Mouse (Mus musculus) stomach, embryonic 16.5 days (tissue): ENCODE measurements around the gene Fam178b. TPM values are rescaled to one million over a fixed set of nuclear protein-coding genes. Genes with fewer than 3 reads are reported as not detected.

ENCODE experiments used
- ATAC-seq: fragments of 200-750 bp; cut with Nextera tagmentation; 2 replicates; pipeline ENCODE4 v1.8.0; 2017; ENCODE audit warnings: moderate number of reproducible peaks, moderate TSS enrichment; ENCODE audit not compliant: insufficient read depth, low FRiP score
- H3K27ac ChIP-seq: fragments of 300-500 bp; sonication (generic); 2 replicates; pipeline ENCODE4 v1.5.1; 2014; ENCODE audit warnings: low read length
- H3K27me3 ChIP-seq: fragments of 300-500 bp; sonication (generic); 2 replicates; pipeline ENCODE4 v1.6.1; 2014; ENCODE audit warnings: low read length, control low read depth, mixed read lengths; ENCODE audit not compliant: control insufficient read depth, insufficient read depth
- H3K36me3 ChIP-seq: fragments of 300-500 bp; sonication (generic); 2 replicates; pipeline ENCODE4 v1.6.1; 2014; ENCODE audit warnings: low read length; ENCODE audit not compliant: control insufficient read depth, insufficient read depth
- H3K4me1 ChIP-seq: fragments of 300-500 bp; sonication (generic); 2 replicates; pipeline ENCODE4 v1.6.1; 2014; ENCODE audit warnings: low read length, control low read depth, mixed read lengths; ENCODE audit not compliant: control insufficient read depth, insufficient read depth
- H3K4me2 ChIP-seq: fragments of 300-500 bp; sonication (generic); 2 replicates; pipeline ENCODE4 v1.6.1; 2014; ENCODE audit warnings: low read depth, low read length, mixed read lengths
- H3K4me3 ChIP-seq: fragments of 300-500 bp; sonication (generic); replicated peaks from 2 replicates; pipeline ENCODE4 v1.5.1; 2014; ENCODE audit warnings: mild to moderate bottlenecking, low read length
- H3K9ac ChIP-seq: fragments of 300-500 bp; sonication (generic); 2 replicates; pipeline ENCODE4 v1.6.1; 2014; ENCODE audit warnings: low read length
- H3K9me3 ChIP-seq: fragments of 300-500 bp; sonication (generic); replicated peaks from 2 replicates; pipeline ENCODE4 v1.6.1; 2016; ENCODE audit warnings: low read length, control low read depth; ENCODE audit not compliant: control insufficient read depth
- WGBS: fragments of 180-500 bp; shearing (Covaris S2); extraction: QIAGEN DNeasy Blood & Tissue Kit; methylation state at CpG from one replicate; pipeline ENCODE4 v1.1.7; 2014; 5-methylcytosine and 5-hydroxymethylcytosine counted together
- polyA plus RNA-seq: library from polyadenylated mRNA; unstranded; fragments of >200 nt; fragmentation: Nextera tagmentation; extraction: Ambion mirVana; gene quantifications from 2 replicates; pipeline ENCODE4 v1.2.1, GENCODE M21; 2015

The Fam178b gene
- polyA plus RNA-seq, 1 experiment from 2014 or later, result 0.50 TPM

- WGBS, result 73% methylated on average over 12 of the region's 12 CpGs
- Histone ChIP-seq H3K4me1 (peaks cover 35% of the 10 kb centered on the region), H3K27ac (peak overlapping the region; percentile 91), H3K4me3 (no peak overlapping the region), H3K4me2 (no peak overlapping the region), H3K9me3 (no peaks in the 10 kb centered on the region), H3K27me3 (no peaks in the 10 kb centered on the region), H3K9ac (no peak overlapping the region), H3K36me3 (no peaks in the 10 kb centered on the region)
- ATAC-seq, result no peak
Measured at GRCm38 (mm10) chr1:36604254-36605156, 78.5 kb downstream of the Fam178b start.

GRCm38 (mm10) chr1:36603361-36603760 lies 79.6 kb downstream of the Fam178b start:
- Histone ChIP-seq H3K9me3 (no peaks in the 10 kb centered on the region), H3K36me3 (no peaks in the 10 kb centered on the region), H3K4me2 (no peak overlapping the region), H3K27ac (peak overlapping the region; percentile 91), H3K4me1 (peaks cover 31% of the 10 kb centered on the region), H3K4me3 (no peak overlapping the region), H3K9ac (peak overlapping the region; percentile 33; the same call in 1 of the 2 replicates), H3K27me3 (no peaks in the 10 kb centered on the region)
- ATAC-seq, result peak; percentile 77
- 36% methylated on average over 9 of the region's 9 CpGs for WGBS

GRCm38 (mm10) chr1:36602271-36602670 lies 80.7 kb downstream of the Fam178b start:
- Histone ChIP-seq H3K27me3 (no peaks in the 10 kb centered on the region), H3K9me3 (no peaks in the 10 kb centered on the region), H3K4me3 (no peak overlapping the region), H3K36me3 (no peaks in the 10 kb centered on the region), H3K27ac (0 out of 2 replicates have a peak overlapping the region, but pooled peaks have one; percentile 91), H3K4me1 (peaks cover 22% of the 10 kb centered on the region), H3K4me2 (no peak overlapping the region), H3K9ac (no peak overlapping the region)
- 41% methylated on average over 4 of the region's 4 CpGs for WGBS
- ATAC-seq, result no peak

- H3K27ac ChIP-seq, result no peak overlapping the region
- no peaks in the 10 kb centered on the region for H3K9me3 ChIP-seq
- 69% methylated on average over 2 of the region's 2 CpGs for whole genome bisulfite sequencing
- H3K4me3 ChIP-seq, result no peak overlapping the region
- H3K36me3 ChIP-seq, result no peaks in the 10 kb centered on the region
- peaks cover 17% of the 10 kb centered on the region for H3K4me1 ChIP-seq
- no peak for ATAC-seq
- H3K27me3 ChIP-seq, result no peaks in the 10 kb centered on the region
- no peak overlapping the region for H3K4me2 ChIP-seq
- no peak overlapping the region for H3K9ac ChIP-seq
Measured at GRCm38 (mm10) chr1:36598411-36598810, 84.6 kb downstream of the Fam178b start.

- Histone ChIP-seq H3K27me3 (no peaks in the 10 kb centered on the region), H3K4me3 (no peak overlapping the region), H3K36me3 (no peaks in the 10 kb centered on the region), H3K4me2 (peak overlapping the region; percentile 19; the same call in 1 of the 2 replicates), H3K9me3 (no peaks in the 10 kb centered on the region), H3K27ac (peak overlapping the region; percentile 77), H3K9ac (no peak overlapping the region), H3K4me1 (peaks cover 12% of the 10 kb centered on the region)
- WGBS, result 28% methylated on average over 4 of the region's 4 CpGs
- peak; percentile 83 for ATAC-seq
Measured at GRCm38 (mm10) chr1:36596114-36596513, 86.9 kb downstream of the Fam178b start.

GRCm38 (mm10) chr1:36595167-36595931 lies 87.6 kb downstream of the Fam178b start:
- ATAC-seq, result 0 out of 2 replicates have a peak, but pooled peaks have one; percentile 14
- no peaks in the 10 kb centered on the region for H3K36me3 ChIP-seq
- peak overlapping the region; percentile 77 for H3K27ac ChIP-seq
- WGBS, result 40% methylated on average over 10 of the region's 10 CpGs
- no peak overlapping the region for H3K9ac ChIP-seq
- peaks cover 17% of the 10 kb centered on the region for H3K4me1 ChIP-seq
- H3K4me2 ChIP-seq, result no peak overlapping the region
- no peaks in the 10 kb centered on the region for H3K27me3 ChIP-seq
- H3K4me3 ChIP-seq, result no peak overlapping the region
- no peaks in the 10 kb centered on the region for H3K9me3 ChIP-seq

- H3K4me1 ChIP-seq, result peaks cover 39% of the 10 kb centered on the region
- 18% methylated on average over 1 of the region's 1 CpGs for WGBS
- H3K9ac ChIP-seq, result no peak overlapping the region
- no peaks in the 10 kb centered on the region for H3K9me3 ChIP-seq
- no peak overlapping the region for H3K27ac ChIP-seq
- H3K36me3 ChIP-seq, result no peaks in the 10 kb centered on the region
- H3K4me2 ChIP-seq, result no peak overlapping the region
- H3K27me3 ChIP-seq, result no peaks in the 10 kb centered on the region
- H3K4me3 ChIP-seq, result no peak overlapping the region
- no peak for ATAC-seq
Measured at GRCm38 (mm10) chr1:36593099-36593498, 89.9 kb downstream of the Fam178b start.

GRCm38 (mm10) chr1:36591408-36591807 lies 91.6 kb downstream of the Fam178b start:
- no peaks in the 10 kb centered on the region for H3K36me3 ChIP-seq
- no peak overlapping the region for H3K4me2 ChIP-seq
- no peaks in the 10 kb centered on the region for H3K9me3 ChIP-seq
- peaks cover 45% of the 10 kb centered on the region for H3K4me1 ChIP-seq
- H3K27ac ChIP-seq, result no peak overlapping the region
- no peak overlapping the region for H3K4me3 ChIP-seq
- ATAC-seq, result no peak
- no peak overlapping the region for H3K9ac ChIP-seq
- 65% methylated on average over 2 of the region's 2 CpGs for WGBS
- no peaks in the 10 kb centered on the region for H3K27me3 ChIP-seq

GRCm38 (mm10) chr1:36590664-36591063 lies 92.3 kb downstream of the Fam178b start:
- Histone ChIP-seq H3K27ac (peak overlapping the region; percentile 70), H3K9ac (peak overlapping the region; percentile 4; the same call in 1 of the 2 replicates), H3K36me3 (no peaks in the 10 kb centered on the region), H3K4me1 (peaks cover 38% of the 10 kb centered on the region), H3K4me2 (no peak overlapping the region), H3K4me3 (no peak overlapping the region), H3K27me3 (no peaks in the 10 kb centered on the region), H3K9me3 (no peaks in the 10 kb centered on the region)
- 63% methylated on average over 9 of the region's 9 CpGs for WGBS
- no peak for ATAC-seq
